Mouse (Mus musculus): Measurements from ENCODE around the gene Snd1.
A peak's percentile ranks its signal among the peaks of the same experiment; 100 is the strongest.
"Not testable (repeated sequence)": the region's sequence is repeated elsewhere in the genome, so short reads cannot be mapped to it uniquely, and the experiment has no call there.

The Snd1 gene

GRCm38 (mm10) chr6:28902573-28902972, 427.6 kb downstream of the Snd1 start:
- DNase-seq (ENCODE audit: low read depth, low spot score), result no peak

GRCm38 (mm10) chr6:28904417-28904816, 429.5 kb downstream of the Snd1 start:
- no peak for DNase-seq (ENCODE audit: low read depth, low spot score)

- DNase-seq (ENCODE audit: low read depth, low spot score), result no peak
Observed at GRCm38 (mm10) chr6:28905301-28905700, 430.4 kb downstream of the Snd1 start.

GRCm38 (mm10) chr6:28909866-28910265, 434.9 kb downstream of the Snd1 start:
- no peak for DNase-seq (ENCODE audit: low read depth, low spot score)

GRCm38 (mm10) chr6:28914981-28915380, 440.0 kb downstream of the Snd1 start:
- no peak for DNase-seq (ENCODE audit: low read depth, low spot score)

- DNase-seq (ENCODE audit: low read depth, low spot score), result no peak
Observed at GRCm38 (mm10) chr6:28916630-28917029, 441.7 kb downstream of the Snd1 start.

- DNase-seq (ENCODE audit: low read depth, low spot score), result no peak
Observed at GRCm38 (mm10) chr6:28919346-28919745, 444.4 kb downstream of the Snd1 start.

GRCm38 (mm10) chr6:28922371-28922770, 447.4 kb downstream of the Snd1 start:
- no peak for DNase-seq (ENCODE audit: low read depth, low spot score)

GRCm38 (mm10) chr6:28923091-28923824, 448.3 kb downstream of the Snd1 start:
- no peak for DNase-seq (ENCODE audit: low read depth, low spot score)

- no peak for DNase-seq (ENCODE audit: low read depth, low spot score)
Observed at GRCm38 (mm10) chr6:28923837-28924236, 448.9 kb downstream of the Snd1 start.

GRCm38 (mm10) chr6:28927987-28928386, 453.0 kb downstream of the Snd1 start:
- not testable (repeated sequence) for DNase-seq (ENCODE audit: low read depth, low spot score)

- peak; percentile 46 for DNase-seq (ENCODE audit: low read depth, low spot score)
Observed at GRCm38 (mm10) chr6:28929169-28929803, 454.3 kb downstream of the Snd1 start.

GRCm38 (mm10) chr6:28931234-28931633, 456.3 kb downstream of the Snd1 start:
- no peak for DNase-seq (ENCODE audit: low read depth, low spot score)

- no peak for DNase-seq (ENCODE audit: low read depth, low spot score)
Observed at GRCm38 (mm10) chr6:28931636-28932327, 456.8 kb downstream of the Snd1 start.

- DNase-seq (ENCODE audit: low read depth, low spot score), result peak; percentile 75
Observed at GRCm38 (mm10) chr6:28932328-28932937, 457.5 kb downstream of the Snd1 start.

- DNase-seq (ENCODE audit: low read depth, low spot score), result no peak
Observed at GRCm38 (mm10) chr6:28935736-28936135, 460.8 kb downstream of the Snd1 start.

- no peak for DNase-seq (ENCODE audit: low read depth, low spot score)
Observed at GRCm38 (mm10) chr6:28947254-28947653, 472.3 kb downstream of the Snd1 start.

- DNase-seq (ENCODE audit: low read depth, low spot score), result peak; percentile 80
Observed at GRCm38 (mm10) chr6:28949269-28949668, 474.3 kb downstream of the Snd1 start.

GRCm38 (mm10) chr6:28955581-28955980, 480.6 kb downstream of the Snd1 start:
- peak; percentile 70 for DNase-seq (ENCODE audit: low read depth, low spot score)

GRCm38 (mm10) chr6:28957486-28957885, 482.5 kb downstream of the Snd1 start:
- no peak for DNase-seq (ENCODE audit: low read depth, low spot score)

GRCm38 (mm10) chr6:28963178-28963577, 488.2 kb downstream of the Snd1 start:
- peak; percentile 40 for DNase-seq (ENCODE audit: low read depth, low spot score)

GRCm38 (mm10) chr6:28965264-28965663, 490.3 kb downstream of the Snd1 start:
- no peak for DNase-seq (ENCODE audit: low read depth, low spot score)

Measured in mesoderm, embryonic 11.5 days (tissue).